Mouse (Mus musculus) forebrain, embryonic 11.5 days (tissue): ENCODE data around the gene 1810043G02Rik. TPM values are rescaled to one million over a fixed set of nuclear protein-coding genes. Genes with fewer than 3 reads are reported as not detected.

ENCODE experiments used
- ATAC-seq: fragments of 200-750 bp; cut with Nextera tagmentation; replicated peaks from 2 replicates; pipeline ENCODE4 v1.8.0; 2017; ENCODE audit warnings: moderate TSS enrichment; ENCODE audit not compliant: low FRiP score
- DNase-seq: peaks from one replicate; pipeline ENCODE4 v3.0.0-alpha.2; 2017; ENCODE audit warnings: low spot score
- H3K27ac ChIP-seq: fragments of 300-500 bp; sonication (generic); 2 replicates; pipeline ENCODE4 v1.5.1; 2014; ENCODE audit warnings: low read depth, low read length
- H3K27me3 ChIP-seq: fragments of 300-500 bp; sonication (generic); 2 replicates; pipeline ENCODE4 v1.6.1; 2014; ENCODE audit warnings: mild to moderate bottlenecking, low read length, mixed read lengths; ENCODE audit not compliant: control insufficient read depth, insufficient read depth
- H3K36me3 ChIP-seq: fragments of 300-500 bp; sonication (generic); 2 replicates; pipeline ENCODE4 v1.6.1; 2014; ENCODE audit warnings: mild to moderate bottlenecking, low read length, moderate library complexity, mixed read lengths; ENCODE audit not compliant: control insufficient read depth, insufficient read depth
- H3K4me1 ChIP-seq: fragments of 300-500 bp; sonication (generic); replicated peaks from 2 replicates; pipeline ENCODE4 v1.6.1; 2014; ENCODE audit warnings: low read length, mixed read lengths; ENCODE audit not compliant: control insufficient read depth, insufficient read depth
- H3K4me2 ChIP-seq: fragments of 300-500 bp; sonication (generic); 2 replicates; pipeline ENCODE4 v1.6.1; 2014; ENCODE audit warnings: low read depth, mild to moderate bottlenecking, low read length, moderate library complexity, mixed read lengths; ENCODE audit not compliant: severe bottlenecking
- H3K4me3 ChIP-seq: fragments of 300-500 bp; sonication (generic); 2 replicates; pipeline ENCODE4 v1.5.1; 2014; ENCODE audit warnings: low read depth, low read length
- H3K9ac ChIP-seq: fragments of 300-500 bp; sonication (generic); 2 replicates; pipeline ENCODE4 v1.6.1; 2014; ENCODE audit warnings: low read length
- H3K9me3 ChIP-seq: fragments of 300-500 bp; sonication (generic); 2 replicates; pipeline ENCODE4 v1.6.1; 2016; ENCODE audit warnings: low read length, mixed read lengths; ENCODE audit not compliant: control insufficient read depth
- WGBS: fragments of 180-500 bp; shearing (Covaris S2); extraction: QIAGEN DNeasy Blood & Tissue Kit; methylation state at CpG from one replicate; pipeline ENCODE4 v1.1.7; 2014; 5-methylcytosine and 5-hydroxymethylcytosine counted together
- polyA plus RNA-seq: library from polyadenylated mRNA; unstranded; fragments of >200 nt; fragmentation: Nextera tagmentation; extraction: Ambion mirVana; gene quantifications from 2 replicates; pipeline ENCODE4 v1.2.1, GENCODE M21; 2014

1810043G02Rik gene
- polyA plus RNA-seq, 1 experiment from 2014 or later = 34.9 TPM

DNA sequence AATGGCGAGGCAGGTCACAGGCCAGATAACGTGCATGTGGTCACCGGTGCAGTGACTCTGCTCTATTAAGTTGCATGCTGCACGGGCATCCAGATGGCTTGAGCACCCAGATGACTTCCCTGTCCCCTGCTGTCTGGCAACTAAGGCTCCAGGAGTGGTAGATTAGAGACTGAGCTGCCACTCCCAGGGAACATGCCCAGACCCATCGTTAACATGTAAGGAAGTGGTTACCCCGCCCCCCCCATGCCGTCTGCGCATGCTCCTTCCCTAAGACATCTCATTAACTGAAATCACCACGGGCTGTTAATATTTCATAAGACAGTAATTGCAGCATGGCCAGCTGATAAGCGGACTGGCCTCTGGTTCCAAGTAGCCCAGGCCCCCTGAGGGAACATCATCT is 7.1 kb upstream of the 1810043G02Rik start:
- H3K4me2 ChIP-seq = no peak overlapping the region
- no peaks in the 10 kb centered on the region for H3K36me3 ChIP-seq
- peaks cover 7% of the 10 kb centered on the region; the same call in 1 of the 2 replicates for H3K4me1 ChIP-seq
- 91% methylated on average over 10 of the region's 10 CpGs for WGBS
- DNase-seq = peak; percentile 40
- no peaks in the 10 kb centered on the region for H3K9me3 ChIP-seq
- H3K27me3 ChIP-seq = peaks cover 14% of the 10 kb centered on the region; the same call in 1 of the 2 replicates
- ATAC-seq = no peak
- no peak overlapping the region for H3K4me3 ChIP-seq
- H3K9ac ChIP-seq = no peak overlapping the region
- no peak overlapping the region for H3K27ac ChIP-seq

DNA sequence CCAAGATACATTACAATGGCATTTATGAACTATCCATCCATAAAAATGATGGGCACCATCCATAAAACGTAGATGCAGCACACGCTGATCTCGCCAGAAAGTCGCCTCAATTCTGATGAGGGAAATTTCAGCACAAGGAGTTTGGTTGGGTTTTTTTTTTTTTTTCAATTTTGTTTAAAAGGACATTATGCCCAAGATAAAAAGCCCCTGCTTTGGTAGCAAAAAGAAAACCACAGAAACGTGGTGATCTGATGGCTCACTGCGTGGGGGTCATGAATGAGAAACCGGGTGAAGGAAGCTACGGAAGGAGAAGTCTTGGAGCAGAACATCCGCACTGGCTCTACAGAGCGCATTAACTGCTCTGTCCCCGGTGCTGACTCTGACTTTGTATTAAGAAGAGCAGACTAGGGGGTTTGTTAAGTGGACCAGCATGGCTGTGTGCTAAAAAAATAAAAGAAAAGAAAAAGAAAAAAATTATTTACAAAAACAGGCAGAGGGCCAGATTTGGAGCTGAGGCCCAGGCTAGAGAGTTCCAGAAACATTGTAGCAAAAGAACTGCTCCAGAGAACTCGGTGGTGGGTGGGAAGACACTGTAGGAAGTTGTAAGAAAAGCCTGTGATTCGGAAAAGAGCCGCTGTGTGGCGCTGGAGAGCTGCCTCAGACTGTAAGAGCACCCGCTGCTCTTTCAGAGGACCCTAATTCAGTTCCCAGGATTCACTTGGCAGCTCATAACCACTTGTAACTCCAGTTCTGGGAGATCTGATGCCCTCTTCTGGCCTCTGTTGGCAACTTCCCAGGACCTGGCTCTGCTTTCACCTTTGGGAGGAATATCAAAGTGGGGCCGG is 6.4 kb upstream of the 1810043G02Rik start:
- Histone ChIP-seq H3K4me3 (no peak overlapping the region), H3K27ac (no peak overlapping the region), H3K9me3 (no peaks in the 10 kb centered on the region), H3K27me3 (peaks cover 14% of the 10 kb centered on the region; the same call in 1 of the 2 replicates), H3K4me2 (no peak overlapping the region), H3K9ac (no peak overlapping the region), H3K36me3 (no peaks in the 10 kb centered on the region), H3K4me1 (peaks cover 7% of the 10 kb centered on the region; the same call in 1 of the 2 replicates)
- WGBS = 63% methylated on average over 17 of the region's 17 CpGs
- DNase-seq (peak; percentile 67), ATAC-seq (no peak)

DNA sequence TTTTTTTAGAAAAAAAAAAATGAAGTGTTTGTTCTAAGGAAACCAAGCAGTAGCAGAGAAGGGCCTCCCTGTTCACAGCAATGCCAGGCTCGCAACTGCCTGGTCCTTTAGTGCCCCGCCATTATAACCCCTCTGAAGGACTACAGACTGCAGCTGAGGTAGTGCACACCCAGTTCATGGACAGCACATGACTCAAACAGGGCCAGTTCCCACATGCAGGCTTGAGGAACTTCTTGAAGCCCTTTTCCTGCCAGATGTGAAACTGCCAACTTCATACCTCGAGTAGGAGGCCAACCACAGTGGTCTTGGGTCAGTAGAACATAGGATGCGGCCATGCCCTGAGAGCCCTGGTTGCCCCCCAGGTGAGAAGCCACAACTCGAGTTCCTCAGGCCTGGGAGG is 4.0 kb upstream of the 1810043G02Rik start:
- DNase-seq = no peak
- Histone ChIP-seq H3K27me3 (peaks cover 5% of the 10 kb centered on the region; the same call in 1 of the 2 replicates), H3K4me2 (no peak overlapping the region), H3K4me3 (no peak overlapping the region), H3K4me1 (peaks cover 9% of the 10 kb centered on the region; the same call in 1 of the 2 replicates), H3K36me3 (no peaks in the 10 kb centered on the region), H3K27ac (no peak overlapping the region), H3K9ac (no peak overlapping the region), H3K9me3 (no peaks in the 10 kb centered on the region)
- ATAC-seq = no peak
- WGBS = 71% methylated on average over 5 of the region's 5 CpGs

DNA sequence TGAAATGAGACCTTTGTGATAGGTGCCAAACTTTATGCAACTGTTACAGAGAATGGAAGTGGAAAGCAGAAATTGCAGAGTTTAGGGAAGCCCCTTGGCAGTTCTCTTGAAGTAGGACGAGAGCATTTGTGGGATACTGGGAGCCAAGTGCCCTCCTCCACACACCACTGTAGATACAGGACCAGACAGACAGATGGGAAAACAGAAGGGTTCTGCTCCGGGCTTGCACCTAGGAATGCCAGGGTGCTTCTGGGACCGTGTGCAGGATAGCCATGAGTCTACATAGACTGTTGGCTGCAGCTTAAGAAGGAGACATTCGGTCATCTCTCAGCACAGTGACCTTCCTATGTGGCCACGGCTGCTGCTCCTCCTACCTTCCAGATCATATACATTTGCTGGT is 3.5 kb upstream of the 1810043G02Rik start:
- no peaks in the 10 kb centered on the region for H3K9me3 ChIP-seq
- DNase-seq = no peak
- H3K27ac ChIP-seq = no peak overlapping the region
- peaks cover 4% of the 10 kb centered on the region; the same call in 1 of the 2 replicates for H3K4me1 ChIP-seq
- WGBS = 81% methylated on average over 5 of the region's 5 CpGs
- peaks cover 5% of the 10 kb centered on the region; the same call in 1 of the 2 replicates for H3K27me3 ChIP-seq
- no peak overlapping the region for H3K4me2 ChIP-seq
- no peak for ATAC-seq
- no peaks in the 10 kb centered on the region for H3K36me3 ChIP-seq
- no peak overlapping the region for H3K9ac ChIP-seq
- no peak overlapping the region for H3K4me3 ChIP-seq

DNA sequence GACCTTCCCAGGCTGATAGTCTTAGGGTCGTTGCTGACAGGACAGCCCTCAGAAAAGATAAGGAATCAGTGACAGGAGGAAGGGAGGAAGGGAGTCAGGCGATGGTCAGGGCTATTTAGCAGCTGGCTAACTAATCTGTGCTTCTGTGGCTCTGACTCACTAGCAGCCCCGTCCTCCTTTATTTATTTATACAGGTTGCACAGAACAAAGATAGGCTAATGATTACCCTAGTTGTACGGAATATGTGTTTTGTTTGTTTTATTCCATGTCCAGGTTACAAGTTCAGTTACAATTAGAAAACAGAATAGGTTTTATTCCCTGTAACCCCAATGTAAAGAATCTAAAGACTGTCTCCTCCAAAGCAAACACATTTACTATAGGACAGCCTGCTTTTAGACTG is 2.7 kb upstream of the 1810043G02Rik start:
- no peaks in the 10 kb centered on the region for H3K9me3 ChIP-seq
- 52% methylated on average over 4 of the region's 4 CpGs for WGBS

DNA sequence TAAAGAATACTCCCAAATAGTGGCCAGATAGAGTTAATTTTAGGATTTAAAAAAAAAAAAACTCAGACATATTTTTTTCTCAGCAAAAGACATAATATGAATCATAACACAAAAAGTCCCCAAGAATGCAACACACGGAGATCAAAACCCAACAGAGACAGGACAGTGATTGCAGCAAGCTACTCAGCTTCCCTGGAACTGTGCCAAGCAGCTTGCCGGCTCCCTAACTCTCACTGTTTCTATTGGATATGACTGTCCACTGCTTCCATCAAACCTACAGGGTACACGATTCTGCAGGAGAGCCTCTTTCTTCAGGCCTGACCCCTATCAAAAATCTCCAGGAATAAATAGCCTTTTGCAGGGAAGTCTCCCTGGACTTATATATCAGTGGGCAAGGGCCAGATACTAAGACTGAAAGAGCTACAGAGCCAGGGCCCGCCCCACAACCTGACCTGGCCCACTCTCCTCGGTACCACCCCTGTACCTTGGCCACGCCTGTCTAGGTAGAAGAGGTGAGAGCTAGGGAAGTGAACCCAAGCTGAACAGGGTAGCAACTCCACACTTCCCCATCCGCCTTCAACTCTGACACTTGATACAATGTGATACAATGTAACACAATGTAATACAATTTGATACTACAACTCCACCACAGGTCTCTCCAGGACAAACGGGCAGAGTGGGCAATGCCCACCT is 1.7 kb upstream of the 1810043G02Rik start:
- Histone ChIP-seq H3K4me2 (no peak overlapping the region), H3K4me3 (no peak overlapping the region), H3K36me3 (no peaks in the 10 kb centered on the region; the same call in 1 of the 2 replicates), H3K27ac (no peak overlapping the region), H3K27me3 (no peaks in the 10 kb centered on the region), H3K9ac (no peak overlapping the region), H3K4me1 (0 out of 2 replicates have a peak, but pooled peaks cover 4% of the 10 kb centered on the region), H3K9me3 (no peaks in the 10 kb centered on the region)
- ATAC-seq (no peak), DNase-seq (no peak)
- 83% methylated on average over 8 of the region's 8 CpGs for WGBS

More for the DNA sequence above, 2.7 kb upstream of the 1810043G02Rik start:
- Histone ChIP-seq H3K27ac (no peak overlapping the region), H3K4me1 (0 out of 2 replicates have a peak, but pooled peaks cover 4% of the 10 kb centered on the region), H3K27me3 (no peaks in the 10 kb centered on the region), H3K36me3 (no peaks in the 10 kb centered on the region; the same call in 1 of the 2 replicates), H3K4me3 (no peak overlapping the region), H3K4me2 (no peak overlapping the region), H3K9ac (no peak overlapping the region)
- ATAC-seq (no peak), DNase-seq (no peak)

DNA sequence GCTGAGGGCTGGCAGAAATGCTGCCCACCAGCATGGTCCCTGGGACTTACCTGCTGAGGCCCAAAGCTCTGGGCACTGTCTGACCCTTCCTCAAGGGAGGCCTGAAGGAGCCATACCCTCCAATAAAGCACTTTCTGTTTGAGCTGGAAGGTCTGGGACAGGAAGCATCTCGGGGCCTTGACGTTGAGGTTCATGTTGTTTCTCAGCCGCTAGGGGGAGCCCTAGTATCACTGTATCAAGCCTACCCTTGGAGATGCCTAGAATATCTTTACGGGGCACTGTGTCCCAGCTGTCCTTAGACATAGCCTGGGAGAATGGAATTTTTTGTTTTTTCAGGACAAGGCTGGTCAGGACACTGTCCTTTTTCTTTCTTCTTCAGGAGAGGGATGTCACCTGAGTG is 6.3 kb downstream of the 1810043G02Rik start:
- Histone ChIP-seq H3K4me1 (no peaks in the 10 kb centered on the region), H3K27ac (no peak overlapping the region), H3K9me3 (no peaks in the 10 kb centered on the region), H3K4me2 (no peak overlapping the region), H3K9ac (no peak overlapping the region), H3K4me3 (no peak overlapping the region), H3K36me3 (peaks cover 3% of the 10 kb centered on the region; the same call in 1 of the 2 replicates), H3K27me3 (no peaks in the 10 kb centered on the region)
- 4% methylated on average over 4 of the region's 4 CpGs for WGBS
- ATAC-seq = peak; percentile 69
- peak; percentile 84 for DNase-seq

DNA sequence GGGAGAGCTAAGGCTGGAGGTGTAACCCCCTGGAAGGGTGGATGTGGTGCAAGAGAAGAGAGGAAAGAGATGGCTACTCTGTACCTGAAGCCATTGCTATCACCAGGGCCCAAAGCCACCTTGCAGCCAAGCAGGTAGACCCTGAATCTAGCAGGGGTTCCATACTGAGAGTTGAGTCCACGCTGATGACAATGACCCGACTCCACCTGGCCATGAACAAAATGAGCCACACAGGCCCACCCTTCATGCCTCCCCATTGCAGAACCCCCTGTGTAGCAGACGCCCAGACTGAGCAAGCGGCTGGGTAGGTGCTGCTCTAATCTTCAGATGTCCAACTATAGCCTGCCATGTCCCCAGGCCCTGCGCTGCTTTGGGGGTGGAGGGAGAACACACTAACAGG is 7.5 kb downstream of the 1810043G02Rik start:
- no peaks in the 10 kb centered on the region for H3K27me3 ChIP-seq
- no peak for DNase-seq

More for the DNA sequence above, 7.5 kb downstream of the 1810043G02Rik start:
- Histone ChIP-seq H3K9me3 (no peaks in the 10 kb centered on the region), H3K27ac (no peak overlapping the region), H3K9ac (no peak overlapping the region), H3K36me3 (peaks cover 3% of the 10 kb centered on the region; the same call in 1 of the 2 replicates), H3K4me3 (no peak overlapping the region), H3K4me1 (no peaks in the 10 kb centered on the region), H3K4me2 (no peak overlapping the region)
- 63% methylated on average over 5 of the region's 5 CpGs for WGBS
- ATAC-seq = no peak
